Mouse (Mus musculus) cerebellum, adult 11-12 months (tissue): ENCODE results near the gene Itpk1.

Source experiments
- DNase-seq: peaks from one replicate; pipeline ENCODE4 v3.0.0; 2022

Itpk1 gene

DNA sequence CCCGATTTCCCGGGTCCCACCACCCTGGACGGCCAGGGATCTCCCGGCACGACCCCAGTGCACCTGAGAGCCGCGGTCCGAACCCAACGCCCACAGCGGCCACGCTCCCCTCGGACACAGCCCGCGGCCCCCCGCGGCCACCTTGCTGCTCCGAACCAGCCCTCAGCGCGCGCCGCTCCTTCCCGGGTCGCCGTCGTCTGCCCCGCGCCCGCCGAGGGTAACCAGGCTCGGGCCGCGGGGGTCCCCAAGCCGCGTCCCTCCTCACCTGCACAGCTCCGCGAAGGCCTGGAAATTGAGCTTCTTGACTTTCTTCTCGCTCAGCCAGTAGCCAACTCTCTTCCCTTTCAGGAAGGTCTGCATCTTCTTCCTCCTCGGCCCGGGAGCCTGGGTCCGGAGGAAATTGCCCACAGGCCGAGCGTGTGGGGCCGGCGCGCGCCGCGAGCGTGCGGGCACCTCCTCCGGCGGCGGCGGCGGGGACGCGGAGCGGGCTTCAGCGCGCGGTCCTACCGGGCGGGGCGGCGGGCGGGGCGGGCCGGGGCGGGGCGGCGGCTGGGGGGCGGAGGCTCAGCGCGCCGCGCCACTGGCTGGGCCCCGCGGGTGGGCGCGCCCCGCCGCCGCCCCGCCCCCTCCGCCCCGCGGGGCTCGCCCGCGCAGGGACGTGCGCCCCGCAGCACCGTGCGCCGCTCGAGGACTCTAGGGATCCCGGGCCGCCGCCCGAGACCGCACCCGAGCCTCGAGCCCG, at the start of gene Itpk1:
Gene Itpk1, minus strand, starts transcription at position 474 of the 742 bp plus-strand sequence.
- peak; percentile 74 for DNase-seq

DNA sequence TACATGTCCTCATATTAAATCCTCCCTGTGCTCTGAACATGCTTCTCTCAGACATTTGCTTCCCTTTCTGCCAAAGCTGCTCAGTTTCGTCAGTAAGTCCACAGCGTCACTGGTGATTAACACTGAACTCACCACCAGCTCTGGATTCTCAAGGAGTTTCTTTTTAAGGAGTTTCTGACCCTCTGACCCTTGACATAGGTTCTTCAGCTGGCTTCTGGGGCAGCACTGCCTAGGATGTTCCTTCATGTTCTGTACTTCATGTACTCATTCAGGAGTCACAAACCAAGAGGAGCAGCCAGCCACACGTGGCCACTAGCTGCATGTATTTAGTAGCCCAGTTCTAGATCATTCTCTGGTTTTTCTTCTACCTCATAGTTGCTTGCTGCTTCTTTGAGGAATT, 43.5 kb upstream of the Itpk1 start:
- DNase-seq, result no peak

- DNase-seq, result no peak
Measured at GRCm38 (mm10) chr12:102744839-102745238, 40.1 kb upstream of the Itpk1 start.

- DNase-seq, result peak; percentile 89
Measured at GRCm38 (mm10) chr12:102743589-102744574, 39.2 kb upstream of the Itpk1 start, which contains the start of the genes Moap1 and Tmem251. Gene Moap1, minus strand, starts transcription at chr12:102743661. Gene Tmem251, plus strand, starts transcription at chr12:102743762.

GRCm38 (mm10) chr12:102743036-102743588, 38.4 kb upstream of the Itpk1 start:
- no peak for DNase-seq

DNA sequence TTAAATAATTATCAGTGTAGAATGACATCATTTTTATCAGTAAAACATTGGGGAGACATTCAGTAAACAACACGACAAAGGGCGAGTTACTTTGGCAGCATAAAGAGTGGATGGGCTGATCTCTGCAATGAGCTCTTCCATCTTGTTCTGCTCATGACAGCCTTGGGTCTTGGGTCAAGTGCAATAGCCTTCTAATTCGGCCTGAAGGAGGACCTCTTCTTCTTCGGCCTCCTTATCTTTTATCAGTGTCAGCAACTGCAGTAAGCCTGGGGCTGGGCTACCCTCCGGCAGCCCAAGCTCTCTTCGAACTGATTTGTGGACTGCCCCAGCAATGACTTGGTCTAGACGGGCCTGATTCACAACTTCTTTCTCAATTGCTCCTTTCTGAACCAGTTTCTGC, 37.3 kb upstream of the Itpk1 start:
- DNase-seq, result no peak

GRCm38 (mm10) chr12:102740285-102740684, 35.6 kb upstream of the Itpk1 start:
- DNase-seq, result no peak

- no peak for DNase-seq
Measured at GRCm38 (mm10) chr12:102739096-102739495, 34.4 kb upstream of the Itpk1 start.

DNA sequence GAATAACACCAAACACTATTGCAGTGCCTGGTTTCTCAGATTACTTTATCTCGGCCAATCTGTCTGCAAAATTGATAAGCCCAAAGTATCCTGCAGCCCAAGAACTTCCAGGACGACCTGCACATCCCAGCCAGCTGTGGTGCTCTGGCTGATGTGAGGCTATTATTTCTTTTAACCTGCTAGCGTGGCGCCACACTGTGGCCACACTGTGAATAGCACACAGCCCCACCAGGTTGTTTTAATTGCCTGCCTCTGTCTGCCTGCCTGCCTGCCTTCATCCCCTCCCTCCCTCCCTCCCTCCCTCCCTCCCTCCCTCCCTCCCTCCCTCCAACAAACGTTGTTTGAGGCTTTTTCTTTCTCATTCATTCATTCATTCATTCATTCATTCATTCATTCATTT, 28.7 kb upstream of the Itpk1 start:
- DNase-seq, result no peak

- no peak for DNase-seq
Measured at GRCm38 (mm10) chr12:102730798-102731619, 26.3 kb upstream of the Itpk1 start.

DNA sequence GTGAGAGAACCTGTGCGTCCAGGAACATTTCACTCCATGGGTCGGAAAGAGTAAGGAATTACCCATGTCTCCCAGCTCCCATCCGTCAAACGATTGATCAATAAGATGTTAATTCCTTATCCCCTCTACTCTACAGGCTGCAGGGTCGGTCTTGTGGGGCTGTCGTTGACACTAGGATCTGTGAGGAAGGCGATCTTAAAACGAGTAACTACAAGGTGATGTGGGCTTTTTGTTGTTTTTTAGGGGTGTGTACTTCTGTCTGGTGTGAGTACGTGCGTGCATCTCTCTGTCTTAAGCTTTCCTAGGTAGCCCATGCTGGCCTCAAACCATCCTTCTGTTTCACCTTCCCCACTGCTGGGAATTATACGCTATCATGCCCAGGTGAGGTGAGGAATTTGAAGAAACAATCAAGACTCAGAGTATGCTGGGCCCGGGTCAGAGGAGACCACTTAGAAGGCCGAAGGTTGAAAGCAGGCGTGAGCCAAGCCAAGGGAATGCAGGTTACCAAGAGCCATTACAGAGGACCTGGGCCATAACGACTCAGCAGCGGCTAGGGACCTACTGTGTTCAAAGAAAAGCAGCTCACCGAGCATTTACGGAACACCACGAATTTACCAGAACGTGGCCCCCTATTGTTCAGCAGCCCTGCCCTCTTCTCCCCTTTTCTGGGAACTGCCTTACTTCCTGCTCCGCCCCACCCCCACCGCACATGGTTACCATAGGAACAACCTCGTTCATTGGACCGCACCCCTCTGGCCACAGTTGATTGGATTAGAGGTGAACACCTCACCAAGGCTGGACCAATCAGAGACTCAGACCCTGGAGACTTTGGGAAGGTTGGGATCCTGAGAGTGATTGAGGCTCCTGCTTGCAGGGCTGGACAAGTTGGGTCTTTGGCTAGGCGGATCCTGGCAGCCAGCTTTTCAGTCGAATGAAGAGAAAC, 25.4 kb upstream of the Itpk1 start:
- DNase-seq, result peak; percentile 81

GRCm38 (mm10) chr12:102725761-102726175, 21.0 kb upstream of the Itpk1 start:
- DNase-seq, result no peak

GRCm38 (mm10) chr12:102725146-102725545, 20.4 kb upstream of the Itpk1 start:
- no peak for DNase-seq

- DNase-seq, result no peak
Measured at GRCm38 (mm10) chr12:102723861-102724260, 19.1 kb upstream of the Itpk1 start.

DNA sequence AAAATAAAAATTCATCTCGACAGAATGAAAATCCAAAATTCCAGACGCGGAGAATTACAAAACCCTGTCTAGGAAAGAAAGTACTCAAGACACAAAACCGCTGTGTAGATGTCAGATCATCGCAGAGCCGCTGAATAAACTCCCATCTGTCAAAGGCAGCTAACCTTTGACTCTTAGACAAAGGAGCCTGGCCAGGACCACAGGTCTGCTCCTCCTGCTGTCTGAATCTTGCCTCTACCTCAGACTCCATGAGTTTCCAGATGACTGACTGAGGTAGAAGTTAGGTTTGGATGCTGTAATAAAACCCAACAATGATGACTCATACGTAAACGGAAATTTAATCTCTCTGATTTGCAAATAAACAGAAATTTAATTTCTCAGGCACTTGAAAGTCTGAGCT, 18.2 kb upstream of the Itpk1 start:
- DNase-seq, result no peak

DNA sequence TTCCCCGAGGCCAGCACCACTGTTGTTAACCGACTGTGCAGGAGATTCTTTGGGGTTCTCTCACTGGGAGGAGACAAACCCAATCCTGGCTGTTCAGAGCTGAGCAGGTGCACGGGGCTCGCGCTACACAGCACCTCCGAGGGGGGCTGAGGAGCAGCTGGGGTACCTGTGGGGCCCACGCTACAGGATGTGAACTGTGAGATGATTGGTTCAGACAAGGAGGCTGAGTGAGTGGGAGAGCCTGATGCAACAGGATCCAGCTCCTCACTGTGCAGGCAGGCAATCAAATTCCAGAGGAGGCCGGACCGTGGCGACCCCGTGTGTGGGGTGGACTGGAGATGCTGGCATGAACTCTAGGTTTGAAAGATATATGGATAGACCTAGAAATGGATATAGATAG, 17.7 kb upstream of the Itpk1 start:
- DNase-seq, result no peak

DNA sequence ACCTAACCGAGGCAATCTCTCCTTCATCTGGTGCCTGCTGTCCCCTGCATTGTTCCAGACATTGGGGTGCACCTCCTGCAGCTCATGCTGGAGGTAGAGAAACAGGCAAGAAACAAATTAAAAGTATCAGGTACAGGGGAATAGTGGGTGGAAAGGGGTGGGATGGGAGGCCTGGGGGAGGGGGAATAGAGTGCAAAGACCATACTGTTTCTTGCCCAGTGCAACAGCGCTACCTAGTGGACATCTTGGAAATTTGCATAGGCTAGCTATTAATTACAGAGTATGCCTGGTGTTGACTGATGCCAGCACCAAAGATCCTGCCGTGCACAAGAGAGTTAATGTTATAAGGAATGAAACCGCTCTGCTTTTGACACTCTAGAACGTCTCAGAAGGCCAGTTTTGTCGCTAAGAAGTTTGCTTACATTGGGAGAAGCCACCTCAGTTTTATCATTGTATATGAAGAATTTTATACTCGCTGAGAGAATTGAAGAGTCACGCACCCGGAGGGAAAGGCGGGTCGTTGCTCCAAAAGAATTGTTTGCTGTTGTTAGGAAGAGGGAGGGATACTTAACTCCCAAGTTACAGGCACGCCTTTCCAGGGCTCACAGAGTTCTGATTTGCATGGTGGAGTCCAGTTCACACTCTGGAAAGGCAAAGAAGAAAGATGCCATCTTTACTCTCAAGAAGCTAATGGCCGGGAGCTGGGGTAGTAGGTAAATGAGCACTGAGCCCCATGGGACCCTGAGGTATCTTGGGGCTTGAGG, 15.0 kb upstream of the Itpk1 start:
- DNase-seq, result no peak

GRCm38 (mm10) chr12:102714654-102715395, 10.1 kb upstream of the Itpk1 start:
- DNase-seq, result no peak

DNA sequence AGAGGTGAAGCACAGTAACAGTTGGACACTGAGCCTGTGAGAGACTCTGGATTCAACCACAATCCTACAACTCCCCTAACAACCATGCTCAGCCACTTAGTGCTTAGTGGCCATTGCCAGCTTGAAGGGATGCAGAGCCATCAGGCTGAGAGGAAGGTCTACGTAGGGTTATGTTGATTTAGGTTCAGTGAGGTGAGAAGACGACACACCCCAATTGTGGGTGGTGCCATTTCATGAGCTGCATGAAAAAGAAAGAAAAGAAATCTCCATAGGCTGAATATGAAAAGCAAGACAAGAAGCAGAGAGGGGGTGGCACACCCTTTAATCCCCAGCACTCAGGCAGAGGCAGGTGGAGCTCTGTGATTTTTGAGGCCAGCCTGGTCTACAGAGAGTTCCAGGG, 9.4 kb upstream of the Itpk1 start:
- no peak for DNase-seq
